Mouse (Mus musculus) subcutaneous adipose tissue, adult 2 months (tissue): ENCODE data around the gene Akr1b7. TPM values are rescaled to one million over a fixed set of nuclear protein-coding genes. Genes with fewer than 3 reads are reported as not detected.

Source experiments
- polyA plus RNA-seq: library from polyadenylated mRNA; depleted of rRNA; stranded (reverse); fragments of >200 nt; gene quantifications from 2 replicates; pipeline ENCODE4 v1.2.3, GENCODE M21; 2012; ENCODE audit warnings: low replicate concordance; rRNA removed

Akr1b7 gene
- polyA plus RNA-seq: 0.14 and 2.2 TPM in 2 replicates

GRCm38 (mm10) chr6:34412023-34412422 lies at the start of gene Akr1b7:
Gene Akr1b7 (plus strand): TSS chr6:34412334.

GRCm38 (mm10) chr6:34384110-34384661 lies 27.9 kb upstream of the Akr1b7 start, which contains the start of gene Akr1b10:
Gene Akr1b10 (plus strand): TSS chr6:34384218.

Other genes with a start within 250 kb of the Akr1b7 start
- gene Slc35b4, start 235.2 kb upstream of the Akr1b7 start, polyA plus RNA-seq: 48.2 and 53.9 TPM in 2 replicates
- 224 and 323 TPM in 2 replicates for gene Akr1b3, start 94.9 kb upstream of the Akr1b7 start, polyA plus RNA-seq
- gene Akr1b8, start 58.2 kb upstream of the Akr1b7 start, polyA plus RNA-seq: 25.2 and 32.0 TPM in 2 replicates
- gene Akr1b10, start 28.1 kb upstream of the Akr1b7 start, polyA plus RNA-seq: 44.4 and 53.3 TPM in 2 replicates
- gene Bpgm, start 63.9 kb downstream of the Akr1b7 start, polyA plus RNA-seq: 12.8 and 14.1 TPM in 2 replicates
- gene Cald1, start 186.2 kb downstream of the Akr1b7 start, polyA plus RNA-seq: 48.6 and 94.8 TPM in 2 replicates